Mouse (Mus musculus) small intestine, adult 2 months (tissue): ENCODE measurements around the gene Esp1.

Experiments
- CTCF ChIP-seq: fragments of 200-500 bp; IDR thresholded peaks from 2 replicates; pipeline ENCODE4 v1.5.1; 2012; ENCODE audit warnings: low read depth, mild to moderate bottlenecking, control low read depth, inconsistent platforms, low read length, moderate library complexity, mixed read lengths; ENCODE audit not compliant: insufficient replicate concordance, insufficient read length; ENCODE audit errors: extremely low read depth
- POLR2A ChIP-seq: fragments of 200-500 bp; IDR thresholded peaks from 2 replicates; pipeline ENCODE4 v1.6.1; 2012; ENCODE audit warnings: low read depth, mild to moderate bottlenecking, control low read depth, inconsistent platforms, low read length, moderate library complexity

DNA sequence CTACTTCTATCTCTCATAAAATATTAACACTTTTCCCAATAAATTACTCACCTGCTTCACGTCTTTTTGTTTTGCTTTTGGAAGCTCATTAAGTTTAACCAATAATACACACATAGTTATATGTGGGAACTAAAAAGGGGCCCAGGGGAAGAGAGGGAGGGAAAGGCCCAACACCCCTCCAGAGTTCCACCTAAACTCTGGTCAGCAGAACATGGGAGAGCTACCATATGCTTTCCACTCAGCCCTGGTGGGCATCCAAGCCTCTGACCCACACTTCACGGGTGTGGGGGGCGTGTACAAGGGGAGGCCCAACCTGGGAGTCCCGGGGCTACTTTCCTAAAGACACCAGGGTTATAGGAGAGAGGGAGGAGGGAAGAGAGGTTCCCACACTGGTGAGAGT is 4.8 kb downstream of the Esp1 start:
- TF ChIP-seq POLR2A (no peak), CTCF (no peak)
